Mouse (Mus musculus) frontal cortex, postnatal 14 days (tissue): ENCODE data around the gene Il1a.

Source experiments
- DNase-seq, 2 experiments: peaks; one replicate each; pipeline ENCODE4 v3.0.0; 2022; ENCODE audit warnings: low spot score in 2 of 2

The Il1a gene

DNA sequence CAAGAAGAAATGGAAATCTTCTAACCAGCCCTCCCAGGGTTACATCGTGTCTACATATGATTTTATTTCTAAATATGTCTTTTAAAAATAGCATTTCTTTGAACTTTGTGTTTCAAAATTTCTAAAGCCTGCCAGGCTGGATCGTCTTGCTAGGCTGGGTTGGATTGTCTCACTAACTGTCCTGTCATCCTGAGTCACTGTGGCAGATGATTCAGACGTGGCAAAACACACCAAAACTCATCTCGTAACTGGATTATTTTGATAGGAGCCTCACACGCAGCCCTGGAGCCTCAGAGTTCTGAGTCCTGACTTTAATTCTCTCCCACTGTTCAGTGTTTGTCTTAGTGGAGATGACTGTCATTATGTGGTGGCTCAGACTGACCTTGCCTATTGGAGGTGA lies 46.7 kb downstream of the Il1a start:
- DNase-seq = no peak

DNA sequence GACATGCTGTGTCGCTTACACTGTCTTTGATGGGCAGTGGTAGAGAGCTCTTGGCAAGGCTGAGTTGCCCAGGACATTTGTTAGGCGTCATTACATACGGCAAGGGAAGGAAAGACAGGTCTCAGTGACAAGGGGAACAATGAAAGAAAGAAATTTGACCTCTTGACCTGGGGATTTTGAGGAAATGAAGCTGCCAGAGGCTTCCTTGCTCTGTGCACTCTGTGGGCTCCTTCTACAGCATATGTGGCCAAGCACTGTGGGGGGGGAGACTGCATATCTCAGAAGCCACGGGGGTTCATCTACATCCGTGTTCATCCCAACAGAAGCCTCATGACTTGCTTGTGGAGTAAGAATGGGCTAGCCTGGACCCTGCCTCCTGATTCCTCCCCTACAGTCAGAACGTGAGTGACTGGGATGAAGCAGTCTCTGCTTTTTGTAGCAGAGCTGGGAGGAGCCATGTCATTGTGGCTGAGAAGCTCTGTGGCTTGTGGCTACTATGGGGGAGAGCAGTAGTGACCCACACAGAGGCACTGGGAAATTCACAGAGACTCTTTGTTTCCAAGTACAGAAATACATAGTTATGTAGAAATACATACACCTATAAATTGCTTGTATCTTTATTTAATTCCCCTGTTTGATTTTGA lies 48.5 kb downstream of the Il1a start:
- no peak for DNase-seq

DNA sequence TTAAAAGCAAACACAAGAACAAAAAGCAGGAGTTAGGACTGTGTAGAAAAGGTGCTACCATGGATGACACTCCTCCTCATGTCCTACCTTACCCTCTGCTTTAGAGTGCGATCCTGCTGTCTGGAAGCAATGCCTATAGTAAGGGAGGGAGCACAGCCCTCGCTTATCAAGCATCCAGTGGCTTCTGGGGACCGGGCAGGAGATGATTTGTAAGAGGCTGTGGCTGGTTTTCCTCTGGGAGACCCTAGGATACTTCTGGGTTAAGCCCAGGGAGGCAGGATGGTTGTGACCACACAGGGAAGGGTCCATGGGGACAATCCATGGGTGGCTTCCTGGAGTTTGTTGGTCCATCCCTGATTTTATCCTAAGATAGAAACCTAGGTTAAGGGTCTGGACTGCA lies 49.1 kb downstream of the Il1a start:
- no peak for DNase-seq

DNA sequence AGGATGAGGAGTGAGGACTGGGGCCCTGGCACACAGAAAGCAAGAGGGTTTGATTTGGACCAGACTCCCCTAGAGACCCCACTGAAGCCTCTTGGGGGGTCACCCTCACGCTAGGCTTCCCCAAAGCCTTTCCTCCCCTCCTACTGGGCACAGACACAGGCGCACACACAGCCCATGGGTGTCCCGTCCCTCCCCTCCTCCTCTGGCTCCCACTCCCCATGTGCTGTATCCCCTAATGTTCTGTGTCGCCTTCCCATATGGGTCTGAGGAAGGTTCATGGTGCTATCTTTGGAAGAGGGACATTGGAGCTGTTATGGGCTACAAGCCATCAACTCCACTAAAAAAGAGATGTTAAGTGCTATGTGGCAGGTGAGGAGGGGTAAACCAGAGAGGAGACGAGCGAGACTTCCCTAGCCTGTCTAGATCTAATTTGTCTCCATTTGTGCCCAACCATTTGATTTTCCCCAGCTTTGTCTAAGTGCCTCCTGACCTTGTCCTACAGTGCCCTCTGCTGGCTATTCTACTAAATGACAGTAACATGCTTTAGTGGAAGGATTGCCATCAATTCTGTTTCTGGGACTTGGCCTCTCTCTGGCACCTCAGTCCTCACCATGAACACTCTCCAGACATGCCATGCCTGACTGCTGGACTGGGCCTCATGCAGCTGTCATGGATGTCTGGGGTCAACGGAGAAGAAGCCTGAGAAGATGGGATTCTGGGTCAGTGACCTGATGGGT lies 51.1 kb downstream of the Il1a start:
- peak in 1 of 2 experiments; percentile 51 for DNase-seq

DNA sequence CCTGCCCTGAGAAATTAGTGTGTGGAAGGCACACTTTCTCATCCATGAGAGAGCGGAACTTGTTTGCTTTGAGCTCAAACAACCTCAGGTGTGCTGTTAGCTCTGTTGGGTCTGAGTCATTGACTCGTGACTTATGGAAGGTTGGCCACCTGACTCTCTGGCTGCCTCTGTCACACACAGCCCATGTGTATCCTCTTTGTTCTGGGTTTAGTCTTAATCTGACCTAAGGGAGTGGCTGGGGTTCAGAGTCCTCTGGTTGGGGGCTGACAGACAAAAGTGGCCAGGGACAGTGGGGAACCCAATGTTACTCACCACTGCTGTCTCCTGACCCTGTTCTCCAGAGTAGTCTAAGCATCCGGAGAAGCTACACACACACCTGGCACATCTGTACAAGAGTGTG lies 51.7 kb downstream of the Il1a start:
- DNase-seq = no peak

DNA sequence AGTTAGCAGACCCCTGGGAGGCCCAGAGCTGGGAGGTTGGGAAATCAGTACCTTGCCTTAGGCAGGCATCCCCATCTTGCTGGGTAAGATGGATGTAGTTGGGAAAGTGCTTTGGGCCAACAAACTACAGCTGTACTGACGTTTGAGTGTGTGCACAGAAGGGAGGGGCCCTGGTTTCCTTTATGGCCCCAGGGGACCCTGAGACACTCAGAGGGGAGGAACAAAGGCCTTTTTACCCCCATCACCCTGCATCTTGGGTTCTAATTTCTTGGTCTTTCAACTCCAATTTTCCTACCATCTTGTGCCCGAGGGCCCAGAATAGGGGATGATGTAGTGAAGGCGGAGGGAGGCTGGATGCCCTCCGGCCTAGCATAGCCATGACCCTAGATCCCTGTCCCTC lies 53.8 kb downstream of the Il1a start:
- DNase-seq = no peak

DNA sequence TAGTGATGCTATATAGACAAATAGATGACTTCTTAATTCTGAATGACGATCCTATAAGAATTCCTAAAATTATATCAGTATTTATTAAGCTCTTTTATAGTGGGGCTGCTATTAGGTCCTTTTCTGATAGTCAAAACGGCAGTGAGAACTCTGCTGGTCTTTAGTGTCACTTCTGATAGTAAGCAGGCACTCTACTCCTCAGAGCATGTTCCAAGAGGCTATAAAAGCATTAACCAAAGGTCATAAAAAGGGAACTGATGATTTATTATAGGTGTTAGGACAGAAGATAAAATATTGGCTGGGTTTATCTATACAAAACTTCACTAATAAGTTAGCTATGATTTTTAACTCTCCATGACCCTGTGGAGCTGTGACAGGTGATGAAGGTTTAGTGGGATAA lies 55.7 kb downstream of the Il1a start:
- no peak for DNase-seq

DNA sequence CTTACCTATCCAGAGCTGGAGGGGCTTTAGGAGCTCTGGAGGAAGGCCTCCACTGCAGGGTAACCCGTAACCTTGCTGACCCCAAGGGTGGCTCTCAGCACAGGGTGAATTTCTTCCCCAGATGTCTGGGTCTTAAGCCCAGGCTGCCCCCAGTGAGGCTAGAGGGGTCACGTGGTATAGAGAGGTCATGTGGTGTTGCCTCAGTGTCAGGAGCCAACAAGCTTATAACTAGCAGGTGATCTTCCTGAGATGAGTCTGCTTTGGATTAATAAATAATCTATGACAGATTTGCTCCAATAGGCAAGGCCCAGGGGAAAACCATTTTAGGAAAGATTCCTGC lies 56.2 kb downstream of the Il1a start:
- DNase-seq = no peak

DNA sequence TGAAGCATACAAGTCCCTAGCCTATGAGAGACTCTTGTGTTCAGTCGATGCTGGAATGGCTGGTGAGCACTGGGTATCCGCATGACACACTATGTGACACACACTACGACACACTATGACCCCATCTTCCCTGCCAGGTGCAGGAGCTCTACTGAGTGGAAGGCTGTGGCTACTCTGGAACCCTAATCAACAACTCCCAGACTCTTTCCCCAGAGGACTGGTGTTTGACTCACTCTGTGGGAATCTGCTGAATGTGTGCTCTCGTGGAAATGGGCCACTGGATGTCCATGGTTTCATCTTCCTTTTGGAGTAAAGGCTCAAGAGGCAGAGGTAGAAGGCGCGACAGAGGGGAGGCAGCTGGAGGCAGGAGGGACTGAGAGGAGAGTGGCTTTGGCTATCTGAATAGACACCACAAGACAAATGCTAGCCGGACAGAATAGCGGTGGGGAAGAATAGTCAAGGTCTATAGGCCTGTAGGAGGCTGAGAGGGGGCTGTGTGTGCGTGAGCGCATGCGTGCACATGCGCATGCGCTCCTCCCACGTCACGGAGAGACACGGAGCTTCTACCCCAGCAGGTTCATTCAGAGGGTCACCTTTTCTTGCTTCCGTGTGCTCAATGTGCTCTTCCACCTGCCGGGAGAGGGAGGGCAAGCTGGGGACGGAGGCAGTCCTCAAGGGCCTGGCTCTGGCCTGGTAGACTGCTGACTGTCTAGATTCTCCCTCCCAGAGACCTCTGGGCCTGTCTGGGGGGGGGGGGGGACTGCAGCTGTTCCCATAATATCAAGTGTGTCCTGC lies 56.7 kb downstream of the Il1a start:
- DNase-seq = no peak
